Mouse (Mus musculus): ENCODE results near the gene Gm21319. TPM values are rescaled to one million over a fixed set of nuclear protein-coding genes. Genes with fewer than 3 reads are reported as not detected.
"Not testable (repeated sequence)": the region's sequence is repeated elsewhere in the genome, so short reads cannot be mapped to it uniquely, and the experiment has no call there.

Gm21319 gene
- not detected in 2 replicates for polyA plus RNA-seq (2015; fragmentation: Nextera tagmentation; extraction: Ambion mirVana)

GRCm38 (mm10) chr12:87775655-87776054 is at the start of gene Gm21319:
Gm21319 (minus strand) TSS chr12:87775755.
- H3K36me3 ChIP-seq; H3K4me3 ChIP-seq (replicated peaks); H3K9me3 ChIP-seq; ATAC-seq; H3K9ac ChIP-seq (replicated peaks); H3K4me1 ChIP-seq (replicated peaks); H3K27me3 ChIP-seq; H3K4me2 ChIP-seq (replicated peaks); H3K27ac ChIP-seq: not testable (repeated sequence)
- WGBS: 87% methylated on average over 4 of the region's 4 CpGs

- H3K27me3 ChIP-seq; H3K9ac ChIP-seq (replicated peaks); ATAC-seq; H3K4me1 ChIP-seq (replicated peaks); H3K27ac ChIP-seq; H3K36me3 ChIP-seq; H3K4me2 ChIP-seq (replicated peaks); H3K4me3 ChIP-seq (replicated peaks); H3K9me3 ChIP-seq: not testable (repeated sequence)
- 87% methylated on average over 6 of the region's 6 CpGs for WGBS
Measured at GRCm38 (mm10) chr12:87816277-87816676, 40.7 kb upstream of the Gm21319 start, which contains the start of gene BB287469. BB287469 (plus strand) TSS chr12:87816577.

GRCm38 (mm10) chr12:87797971-87798370 is 22.4 kb upstream of the Gm21319 start:
- H3K4me3 ChIP-seq (replicated peaks); ATAC-seq; H3K9me3 ChIP-seq; H3K4me2 ChIP-seq (replicated peaks); H3K4me1 ChIP-seq (replicated peaks); H3K9ac ChIP-seq (replicated peaks); H3K36me3 ChIP-seq; H3K27me3 ChIP-seq; H3K27ac ChIP-seq: not testable (repeated sequence)
- 85% methylated on average over 5 of the region's 5 CpGs for WGBS

- not testable (repeated sequence) for H3K4me2 ChIP-seq (replicated peaks); H3K27ac ChIP-seq; H3K9me3 ChIP-seq; ATAC-seq; H3K9ac ChIP-seq (replicated peaks); H3K4me1 ChIP-seq (replicated peaks); H3K36me3 ChIP-seq; H3K27me3 ChIP-seq; H3K4me3 ChIP-seq (replicated peaks)
- WGBS: 94% methylated on average over 1 of the region's 1 CpGs
Measured at GRCm38 (mm10) chr12:87795212-87795611, 19.7 kb upstream of the Gm21319 start, which contains the start of gene Gm21936. Gm21936 (plus strand) TSS chr12:87795512.

Other genes starting within 250 kb of the Gm21319 start
- not detected in 2 replicates for gene Oog1, start 173.1 kb downstream of the Gm21319 start, polyA plus RNA-seq (2015; fragmentation: Nextera tagmentation; extraction: Ambion mirVana)
- not detected in 2 replicates for gene Gm4027, start 156.9 kb downstream of the Gm21319 start, polyA plus RNA-seq (2015; fragmentation: Nextera tagmentation; extraction: Ambion mirVana)
- gene Gm16381, start 131.1 kb downstream of the Gm21319 start, polyA plus RNA-seq (2015; fragmentation: Nextera tagmentation; extraction: Ambion mirVana): not detected in 2 replicates
- gene Gm21936, start 19.8 kb upstream of the Gm21319 start, polyA plus RNA-seq (2015; fragmentation: Nextera tagmentation; extraction: Ambion mirVana): not detected in 2 replicates
- gene BB287469, start 40.8 kb upstream of the Gm21319 start, polyA plus RNA-seq (2015; fragmentation: Nextera tagmentation; extraction: Ambion mirVana): not detected in 2 replicates
- gene Gm2001, start 66.6 kb upstream of the Gm21319 start, polyA plus RNA-seq (2015; fragmentation: Nextera tagmentation; extraction: Ambion mirVana): not detected in 2 replicates
- not detected in 2 replicates for gene Gm2016, start 98.3 kb upstream of the Gm21319 start, polyA plus RNA-seq (2015; fragmentation: Nextera tagmentation; extraction: Ambion mirVana)
- not detected in 2 replicates for gene Gm2022, start 119.6 kb upstream of the Gm21319 start, polyA plus RNA-seq (2015; fragmentation: Nextera tagmentation; extraction: Ambion mirVana)
- not detected in 2 replicates for gene Gm2035, start 144.1 kb upstream of the Gm21319 start, polyA plus RNA-seq (2015; fragmentation: Nextera tagmentation; extraction: Ambion mirVana)
- gene Gm2042, start 178.3 kb upstream of the Gm21319 start, polyA plus RNA-seq (2015; fragmentation: Nextera tagmentation; extraction: Ambion mirVana): not detected in 2 replicates
- gene Gm2075, start 236.1 kb upstream of the Gm21319 start, polyA plus RNA-seq (2015; fragmentation: Nextera tagmentation; extraction: Ambion mirVana): not detected in 2 replicates
- gene Gm6803, start 243.0 kb upstream of the Gm21319 start, polyA plus RNA-seq (2015; fragmentation: Nextera tagmentation; extraction: Ambion mirVana): not detected in 2 replicates

Measured in midbrain, embryonic 13.5 days (tissue).